Mouse (Mus musculus): ENCODE measurements around the gene Fcgr1.

GRCm38 (mm10) chr3:96335591-96335990 is 41.8 kb upstream of the Fcgr1 start:
- TF ChIP-seq POLR2A (IDR thresholded peaks at IDR 0.05; ENCODE audit: insufficient read depth, low read depth, low read length): no peak
- TF ChIP-seq CTCF (IDR thresholded peaks at IDR 0.05; ENCODE audit: insufficient read depth, low read depth, low read length): no peak

All from olfactory bulb, adult 2 months (tissue).